Mouse (Mus musculus) liver, embryonic 13.5 days (tissue): ENCODE data around the gene Mast4. TPM values are rescaled to one million over a fixed set of nuclear protein-coding genes. Genes with fewer than 3 reads are reported as not detected.

Experiments used
- ATAC-seq: fragments of 200-750 bp; cut with Nextera tagmentation; 2 replicates; pipeline ENCODE4 v1.8.0; 2017; ENCODE audit warnings: low read depth, mild to moderate bottlenecking, moderate number of reproducible peaks, moderate library complexity
- DNase-seq: peaks from one replicate; pipeline ENCODE4 v3.0.0; 2022
- H3K27ac ChIP-seq: fragments of 300-500 bp; sonication (generic); 2 replicates; pipeline ENCODE4 v1.5.1; 2015; ENCODE audit warnings: moderate library complexity, mild to moderate bottlenecking, inconsistent platforms
- H3K27me3 ChIP-seq: fragments of 300-500 bp; sonication (generic); 2 replicates; pipeline ENCODE4 v1.6.1; 2015; ENCODE audit warnings: mild to moderate bottlenecking, inconsistent platforms
- H3K36me3 ChIP-seq: fragments of 300-500 bp; sonication (generic); 2 replicates; pipeline ENCODE4 v1.6.1; 2015; ENCODE audit warnings: mild to moderate bottlenecking, inconsistent platforms
- H3K4me1 ChIP-seq: fragments of 300-500 bp; sonication (generic); replicated peaks from 2 replicates; pipeline ENCODE4 v1.6.1; 2015; ENCODE audit warnings: inconsistent platforms
- H3K4me2 ChIP-seq: fragments of 300-500 bp; sonication (generic); 2 replicates; pipeline ENCODE4 v1.6.1; 2015; ENCODE audit warnings: inconsistent platforms, mild to moderate bottlenecking, moderate library complexity
- H3K4me3 ChIP-seq: fragments of 300-500 bp; sonication (generic); replicated peaks from 2 replicates; pipeline ENCODE4 v1.5.1; 2015; ENCODE audit warnings: mild to moderate bottlenecking, inconsistent platforms
- H3K9ac ChIP-seq: fragments of 300-500 bp; sonication (generic); 2 replicates; pipeline ENCODE4 v1.6.1; 2015; ENCODE audit warnings: mild to moderate bottlenecking, inconsistent platforms
- H3K9me3 ChIP-seq: fragments of 300-500 bp; sonication (generic); replicated peaks from 2 replicates; pipeline ENCODE4 v1.6.1; 2016; ENCODE audit warnings: inconsistent platforms
- WGBS: fragments of 180-500 bp; shearing (Covaris S2); methylation state at CpG from one replicate; pipeline ENCODE4 v1.1.7; 2015; ENCODE audit not compliant: insufficient replicate concordance; 5-methylcytosine and 5-hydroxymethylcytosine counted together
- polyA plus RNA-seq: library from polyadenylated mRNA; unstranded; fragments of >200 nt; fragmentation: Nextera tagmentation; extraction: Ambion mirVana; gene quantifications from 2 replicates; pipeline ENCODE4 v1.2.1, GENCODE M21; 2015

Gene Mast4
- polyA plus RNA-seq, 1 experiment from 2014 or later: 3.3 TPM

GRCm38 (mm10) chr13:103027456-103028078, 306.7 kb downstream of the Mast4 start:
- ATAC-seq (no peak), DNase-seq (no peak)
- no peak overlapping the region for H3K4me2 ChIP-seq
- WGBS: 71% methylated on average over 17 of the region's 17 CpGs
- H3K36me3 ChIP-seq: no peaks in the 10 kb centered on the region
- H3K27ac ChIP-seq: no peak overlapping the region
- no peaks in the 10 kb centered on the region for H3K9me3 ChIP-seq
- no peak overlapping the region for H3K9ac ChIP-seq
- no peaks in the 10 kb centered on the region for H3K27me3 ChIP-seq
- H3K4me1 ChIP-seq: no peaks in the 10 kb centered on the region
- no peak overlapping the region for H3K4me3 ChIP-seq

DNA sequence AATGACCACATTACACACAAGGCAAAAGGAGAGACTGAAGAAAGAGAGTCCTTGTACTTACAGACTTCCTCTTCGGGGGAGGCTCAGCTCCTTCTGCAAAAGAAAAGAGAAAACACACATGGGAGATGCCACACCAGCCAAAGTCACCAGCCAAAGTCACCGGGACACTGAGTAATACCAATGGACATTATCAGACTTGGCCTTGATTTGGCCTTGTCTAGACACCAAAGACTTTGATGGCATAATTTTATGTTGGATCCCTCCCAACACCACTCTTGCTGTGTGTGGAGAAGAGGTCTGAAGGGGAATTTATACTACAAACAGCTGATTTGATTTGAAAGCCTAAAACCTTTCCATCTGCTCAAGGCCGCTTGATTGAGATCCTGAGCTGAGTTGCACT, 308.8 kb downstream of the Mast4 start:
- no peaks in the 10 kb centered on the region for H3K4me1 ChIP-seq
- no peaks in the 10 kb centered on the region for H3K9me3 ChIP-seq
- no peaks in the 10 kb centered on the region for H3K36me3 ChIP-seq
- no peaks in the 10 kb centered on the region for H3K27me3 ChIP-seq
- no peak for ATAC-seq
- no peak overlapping the region for H3K4me3 ChIP-seq
- DNase-seq: no peak
- H3K4me2 ChIP-seq: no peak overlapping the region
- H3K27ac ChIP-seq: no peak overlapping the region
- H3K9ac ChIP-seq: no peak overlapping the region
- WGBS: 65% methylated on average over 3 of the region's 3 CpGs

DNA sequence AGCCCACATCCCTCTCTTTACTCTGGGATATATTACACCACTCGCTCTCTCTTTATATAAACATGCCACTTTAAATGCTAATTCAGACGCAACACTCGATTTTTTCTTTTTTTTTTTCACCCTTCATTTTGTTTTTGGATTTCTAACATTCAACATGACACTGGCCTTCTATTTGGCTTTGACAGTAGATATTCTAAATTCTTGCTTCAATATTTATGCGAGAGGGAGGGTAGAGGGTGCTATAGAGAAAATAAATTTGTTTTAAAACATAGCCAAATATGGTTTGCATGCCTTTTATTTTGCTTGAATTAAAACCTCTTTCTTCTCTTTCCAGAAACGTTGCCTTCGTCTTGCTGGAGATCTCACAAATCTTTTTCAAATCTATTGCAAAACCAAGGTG, 315.8 kb downstream of the Mast4 start:
- Histone ChIP-seq H3K4me3 (no peak overlapping the region), H3K4me1 (no peaks in the 10 kb centered on the region), H3K36me3 (no peaks in the 10 kb centered on the region), H3K27ac (no peak overlapping the region), H3K9me3 (no peaks in the 10 kb centered on the region), H3K27me3 (no peaks in the 10 kb centered on the region), H3K4me2 (no peak overlapping the region), H3K9ac (no peak overlapping the region)
- DNase-seq (no peak), ATAC-seq (no peak)
- WGBS: 61% methylated on average over 6 of the region's 6 CpGs

GRCm38 (mm10) chr13:103017661-103018060, 316.6 kb downstream of the Mast4 start:
- H3K9ac ChIP-seq: no peak overlapping the region
- H3K4me3 ChIP-seq: no peak overlapping the region
- DNase-seq (no peak), ATAC-seq (no peak)
- no peak overlapping the region for H3K4me2 ChIP-seq
- no peak overlapping the region for H3K27ac ChIP-seq
- no peaks in the 10 kb centered on the region for H3K36me3 ChIP-seq
- H3K27me3 ChIP-seq: no peaks in the 10 kb centered on the region
- H3K9me3 ChIP-seq: no peaks in the 10 kb centered on the region
- H3K4me1 ChIP-seq: no peaks in the 10 kb centered on the region
- WGBS: 68% methylated on average over 3 of the region's 3 CpGs

- Histone ChIP-seq H3K27me3 (no peaks in the 10 kb centered on the region), H3K4me3 (no peak overlapping the region), H3K4me1 (no peaks in the 10 kb centered on the region), H3K4me2 (no peak overlapping the region), H3K27ac (no peak overlapping the region), H3K9ac (no peak overlapping the region), H3K36me3 (no peaks in the 10 kb centered on the region), H3K9me3 (no peaks in the 10 kb centered on the region)
- WGBS: 51% methylated on average over 3 of the region's 3 CpGs
- ATAC-seq (no peak), DNase-seq (no peak)
Observed at GRCm38 (mm10) chr13:103015131-103015750, 319.1 kb downstream of the Mast4 start.

DNA sequence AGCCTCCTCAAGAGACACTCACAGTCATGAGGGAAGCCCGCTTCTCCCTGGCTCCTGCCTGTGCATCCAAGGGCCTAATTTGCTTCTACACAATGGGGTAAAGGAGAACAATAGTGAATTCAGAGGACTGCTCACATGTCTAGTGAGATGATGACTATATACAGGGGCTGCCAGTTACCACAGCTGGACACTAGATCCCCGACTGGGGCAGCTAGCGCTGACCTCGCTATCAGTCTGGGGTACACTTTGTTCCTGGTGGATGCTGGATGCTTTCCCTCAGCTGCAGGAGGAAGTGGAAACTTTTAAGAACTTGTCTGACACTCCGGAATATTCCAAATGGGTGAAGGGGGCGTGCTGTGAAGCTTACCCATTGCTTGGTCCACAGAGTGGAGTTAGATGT, 319.7 kb downstream of the Mast4 start:
- H3K4me1 ChIP-seq: no peaks in the 10 kb centered on the region
- ATAC-seq (no peak), DNase-seq (no peak)
- no peaks in the 10 kb centered on the region for H3K9me3 ChIP-seq
- no peak overlapping the region for H3K27ac ChIP-seq
- H3K4me3 ChIP-seq: no peak overlapping the region
- H3K9ac ChIP-seq: no peak overlapping the region
- H3K27me3 ChIP-seq: no peaks in the 10 kb centered on the region
- H3K36me3 ChIP-seq: no peaks in the 10 kb centered on the region
- 70% methylated on average over 6 of the region's 6 CpGs for WGBS
- no peak overlapping the region for H3K4me2 ChIP-seq

GRCm38 (mm10) chr13:103014222-103014621, 320.1 kb downstream of the Mast4 start:
- no peaks in the 10 kb centered on the region for H3K9me3 ChIP-seq
- no peak overlapping the region for H3K9ac ChIP-seq
- ATAC-seq: no peak
- H3K36me3 ChIP-seq: no peaks in the 10 kb centered on the region
- H3K4me1 ChIP-seq: no peaks in the 10 kb centered on the region
- 61% methylated on average over 1 of the region's 1 CpGs for WGBS
- no peak overlapping the region for H3K27ac ChIP-seq
- no peak overlapping the region for H3K4me2 ChIP-seq
- H3K4me3 ChIP-seq: no peak overlapping the region
- no peaks in the 10 kb centered on the region for H3K27me3 ChIP-seq
- no peak for DNase-seq

- Histone ChIP-seq H3K36me3 (no peaks in the 10 kb centered on the region), H3K9me3 (no peaks in the 10 kb centered on the region), H3K4me2 (no peak overlapping the region), H3K27ac (no peak overlapping the region), H3K4me3 (no peak overlapping the region), H3K4me1 (no peaks in the 10 kb centered on the region), H3K9ac (no peak overlapping the region), H3K27me3 (no peaks in the 10 kb centered on the region)
- ATAC-seq: no peak
- WGBS: 65% methylated on average over 2 of the region's 2 CpGs
- no peak for DNase-seq
Observed at GRCm38 (mm10) chr13:103005227-103005626, 329.1 kb downstream of the Mast4 start.

DNA sequence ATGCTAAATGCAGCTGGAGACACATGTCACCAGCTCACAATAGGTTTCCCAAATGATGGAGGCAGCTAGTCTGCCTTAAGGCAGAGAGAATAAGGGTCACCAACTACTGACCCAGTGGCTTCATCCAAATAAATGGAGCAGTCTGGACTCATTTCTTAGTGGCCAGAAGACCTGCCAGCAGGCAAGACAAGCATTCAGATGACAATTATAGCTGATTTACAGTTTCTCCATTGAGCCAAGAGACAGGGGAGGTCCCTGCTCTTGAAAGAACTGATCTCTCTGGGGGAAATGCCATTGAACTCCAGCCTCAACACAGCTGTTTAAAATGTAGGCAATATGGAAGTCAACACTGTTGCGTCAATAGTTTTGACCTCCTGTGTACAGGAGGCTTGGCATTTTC, 332.5 kb downstream of the Mast4 start:
- 86% methylated on average over 1 of the region's 1 CpGs for WGBS
- Histone ChIP-seq H3K27me3 (no peaks in the 10 kb centered on the region), H3K9me3 (no peaks in the 10 kb centered on the region), H3K4me3 (no peak overlapping the region), H3K4me1 (no peaks in the 10 kb centered on the region), H3K36me3 (no peaks in the 10 kb centered on the region), H3K4me2 (no peak overlapping the region), H3K27ac (no peak overlapping the region), H3K9ac (no peak overlapping the region)
- ATAC-seq (no peak), DNase-seq (no peak)

GRCm38 (mm10) chr13:103000891-103001290, 333.4 kb downstream of the Mast4 start:
- no peak overlapping the region for H3K4me3 ChIP-seq
- WGBS: 70% methylated on average over 7 of the region's 7 CpGs
- DNase-seq (no peak), ATAC-seq (no peak)
- H3K36me3 ChIP-seq: no peaks in the 10 kb centered on the region
- no peaks in the 10 kb centered on the region for H3K9me3 ChIP-seq
- no peaks in the 10 kb centered on the region for H3K4me1 ChIP-seq
- no peaks in the 10 kb centered on the region for H3K27me3 ChIP-seq
- no peak overlapping the region for H3K9ac ChIP-seq
- H3K4me2 ChIP-seq: no peak overlapping the region
- H3K27ac ChIP-seq: no peak overlapping the region

GRCm38 (mm10) chr13:102994098-102994497, 340.2 kb downstream of the Mast4 start:
- Histone ChIP-seq H3K36me3 (no peaks in the 10 kb centered on the region), H3K9me3 (no peaks in the 10 kb centered on the region), H3K27ac (no peak overlapping the region), H3K4me2 (no peak overlapping the region), H3K27me3 (no peaks in the 10 kb centered on the region), H3K9ac (no peak overlapping the region), H3K4me3 (no peak overlapping the region), H3K4me1 (no peaks in the 10 kb centered on the region)
- ATAC-seq: no peak
- 70% methylated on average over 11 of the region's 11 CpGs for WGBS
- no peak for DNase-seq

GRCm38 (mm10) chr13:102992680-102993423, 341.4 kb downstream of the Mast4 start:
- Histone ChIP-seq H3K9me3 (no peaks in the 10 kb centered on the region), H3K4me2 (no peak overlapping the region), H3K27me3 (no peaks in the 10 kb centered on the region), H3K4me1 (no peaks in the 10 kb centered on the region), H3K36me3 (no peaks in the 10 kb centered on the region), H3K9ac (no peak overlapping the region), H3K4me3 (no peak overlapping the region), H3K27ac (no peak overlapping the region)
- 67% methylated on average over 7 of the region's 7 CpGs for WGBS
- DNase-seq: no peak
- ATAC-seq: no peak
